Mouse (Mus musculus) monocyte, adult 5-6 weeks (primary cell): ENCODE measurements around the gene Gm29423. TPM values are rescaled to one million over a fixed set of nuclear protein-coding genes. Genes with fewer than 3 reads are reported as not detected.
"Not testable (repeated sequence)": the region's sequence is repeated elsewhere in the genome, so short reads cannot be mapped to it uniquely, and the experiment has no call there.

Experiments
- ATAC-seq: fragments of 153-309, 156-312 bp; replicated peaks from 2 replicates; pipeline ENCODE4 v1.8.0; 2017; ENCODE audit warnings: mild to moderate bottlenecking; ENCODE audit not compliant: low TSS enrichment, insufficient number of reproducible peaks, severe bottlenecking, poor library complexity, low FRiP score
- total RNA-seq: library from RNA; stranded (forward); fragments of 200-1000, 200-491, 200-594 nt; gene quantifications from 3 replicates; pipeline ENCODE4 v1.2.3, GENCODE M21; 2017

Gene Gm29423
- total RNA-seq, result not detected in 3 replicates

DNA sequence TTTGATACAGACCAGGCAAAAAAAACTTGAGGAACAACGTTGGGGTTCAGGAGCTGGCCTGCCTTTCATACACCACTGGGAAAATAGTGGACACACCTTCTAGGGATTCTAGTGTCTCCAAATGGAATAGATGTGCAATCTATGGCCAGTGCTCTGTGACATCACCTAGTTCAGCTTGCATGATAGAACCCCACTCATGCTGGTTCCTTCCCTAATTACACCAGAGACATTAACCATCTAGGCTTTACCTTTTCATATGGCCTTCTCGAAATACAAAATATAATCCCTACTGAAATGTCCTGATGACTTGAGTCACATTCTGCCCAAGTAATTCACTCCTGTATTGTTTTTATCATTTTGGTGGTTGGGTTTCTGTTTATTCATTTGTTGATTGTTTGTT, at the start of gene Gm29423, which contains the start of gene Gm29644:
Gm29423 (minus strand) TSS at position 101 of the 400 bp plus-strand sequence.
Gm29644 (minus strand) TSS at position 157 of the 400 bp plus-strand sequence.
- not testable (repeated sequence) for ATAC-seq

DNA sequence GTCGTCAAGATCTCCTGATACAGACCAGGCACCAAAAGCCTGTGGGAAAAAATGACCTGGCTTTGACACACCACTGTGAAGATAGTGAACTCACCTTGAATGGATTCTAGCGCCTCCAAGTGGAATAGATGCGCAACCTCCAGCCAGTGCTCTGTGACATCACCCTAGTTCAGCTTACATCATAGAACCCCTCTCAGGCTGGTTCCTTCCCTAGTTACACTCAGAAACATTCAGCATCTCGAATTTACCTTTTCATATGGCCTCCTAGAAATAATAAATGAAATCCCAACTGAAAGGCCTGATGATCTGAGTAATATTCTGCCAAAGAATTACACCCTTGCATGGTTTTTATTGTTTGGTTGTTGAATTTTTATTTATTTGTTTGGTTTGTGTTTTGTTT, 29.5 kb downstream of the Gm29423 start, which contains the start of gene Gm21118:
Gm21118 (minus strand) TSS at position 101 of the 400 bp plus-strand sequence.
- not testable (repeated sequence) for ATAC-seq

Other genes starting within 250 kb of the Gm29423 start
- gene Gm21118, start 29.6 kb downstream of the Gm29423 start, total RNA-seq, result not detected in 3 replicates
- not detected in 3 replicates for gene Gm29644, start 56 bp upstream of the Gm29423 start, total RNA-seq
- not detected in 3 replicates for gene Gm20888, start 138.6 kb upstream of the Gm29423 start, total RNA-seq